Mouse (Mus musculus) ES-E14 (cell line): Measurements from ENCODE around the gene Fhit.

Experiments
- CHD2 ChIP-seq: IDR thresholded peaks from 2 replicates; pipeline ENCODE4 v1.6.1; 2014; ENCODE audit warnings: mild to moderate bottlenecking, low read depth, low read length, inconsistent platforms
- HCFC1 ChIP-seq: IDR thresholded peaks from 2 replicates; pipeline ENCODE4 v1.6.1; 2012; ENCODE audit warnings: low read length, inconsistent platforms, borderline replicate concordance; ENCODE audit not compliant: insufficient read depth

GRCm38 (mm10) chr14:9963853-9964252 is 1198.0 kb downstream of the Fhit start:
- no peak for TF ChIP-seq CHD2
- no peak for TF ChIP-seq HCFC1
